Mouse (Mus musculus) kidney, embryonic 16.5 days (tissue): ENCODE results near the gene Sugt1. TPM values are rescaled to one million over a fixed set of nuclear protein-coding genes. Genes with fewer than 3 reads are reported as not detected.
A peak's percentile ranks its signal among the peaks of the same experiment; 100 is the strongest.

Source experiments
- ATAC-seq: fragments of 200-750 bp; cut with Nextera tagmentation; 2 replicates; pipeline ENCODE4 v1.8.0; 2017; ENCODE audit warnings: moderate TSS enrichment; ENCODE audit not compliant: low FRiP score, low TSS enrichment
- H3K27ac ChIP-seq: fragments of 300-500 bp; sonication (generic); 2 replicates; pipeline ENCODE4 v1.5.1; 2014; ENCODE audit warnings: low read length
- H3K27me3 ChIP-seq: fragments of 300-500 bp; sonication (generic); 2 replicates; pipeline ENCODE4 v1.6.1; 2014; ENCODE audit warnings: low read length, control low read depth, mixed read lengths; ENCODE audit not compliant: insufficient read depth
- H3K36me3 ChIP-seq: fragments of 300-500 bp; sonication (generic); 2 replicates; pipeline ENCODE4 v1.6.1; 2014; ENCODE audit warnings: low read length, control low read depth, mixed read lengths; ENCODE audit not compliant: insufficient read depth
- H3K4me1 ChIP-seq: fragments of 300-500 bp; sonication (generic); 2 replicates; pipeline ENCODE4 v1.6.1; 2014; ENCODE audit warnings: low read length, control low read depth, mixed read lengths; ENCODE audit not compliant: insufficient read depth
- H3K4me2 ChIP-seq: fragments of 300-500 bp; sonication (generic); replicated peaks from 2 replicates; pipeline ENCODE4 v1.6.1; 2014; ENCODE audit warnings: low read depth, low read length
- H3K4me3 ChIP-seq: fragments of 300-500 bp; sonication (generic); 2 replicates; pipeline ENCODE4 v1.5.1; 2014; ENCODE audit warnings: mild to moderate bottlenecking, low read length
- H3K9ac ChIP-seq: fragments of 300-500 bp; sonication (generic); replicated peaks from 2 replicates; pipeline ENCODE4 v1.6.1; 2014; ENCODE audit warnings: low read length
- H3K9me3 ChIP-seq: fragments of 300-500 bp; sonication (generic); 2 replicates; pipeline ENCODE4 v1.6.1; 2016; ENCODE audit warnings: low read length, control low read depth
- WGBS: fragments of 180-500 bp; shearing (Covaris S2); extraction: QIAGEN DNeasy Blood & Tissue Kit; methylation state at CpG from one replicate; pipeline ENCODE4 v1.1.7; 2014; 5-methylcytosine and 5-hydroxymethylcytosine counted together
- polyA plus RNA-seq: library from polyadenylated mRNA; unstranded; fragments of >200 nt; fragmentation: Nextera tagmentation; extraction: Ambion mirVana; gene quantifications from 2 replicates; pipeline ENCODE4 v1.2.1, GENCODE M21; 2015

The Sugt1 gene
- polyA plus RNA-seq, 1 experiment from 2014 or later = 114 TPM

DNA sequence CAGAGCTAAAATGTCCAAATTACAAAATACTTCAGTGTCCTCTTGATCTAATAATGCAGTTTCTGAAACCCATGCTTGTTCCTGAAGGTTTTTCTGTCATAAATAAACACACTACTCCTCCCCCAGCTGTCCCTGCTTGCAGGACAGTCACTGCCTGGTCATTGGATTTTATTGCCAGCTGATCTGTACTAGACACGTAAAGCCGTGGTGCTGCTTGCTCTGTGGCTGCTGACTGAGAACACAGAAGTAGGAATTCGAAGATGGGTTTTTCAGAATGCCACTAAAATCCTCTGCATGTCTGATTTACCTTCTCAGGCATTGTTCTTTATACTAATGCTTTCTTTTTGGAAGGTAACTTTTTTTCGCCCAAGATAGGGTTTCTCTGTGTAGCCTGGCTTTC is 49.3 kb downstream of the Sugt1 start:
- H3K4me1 ChIP-seq = no peaks in the 10 kb centered on the region
- 43% methylated on average over 4 of the region's 4 CpGs for WGBS

DNA sequence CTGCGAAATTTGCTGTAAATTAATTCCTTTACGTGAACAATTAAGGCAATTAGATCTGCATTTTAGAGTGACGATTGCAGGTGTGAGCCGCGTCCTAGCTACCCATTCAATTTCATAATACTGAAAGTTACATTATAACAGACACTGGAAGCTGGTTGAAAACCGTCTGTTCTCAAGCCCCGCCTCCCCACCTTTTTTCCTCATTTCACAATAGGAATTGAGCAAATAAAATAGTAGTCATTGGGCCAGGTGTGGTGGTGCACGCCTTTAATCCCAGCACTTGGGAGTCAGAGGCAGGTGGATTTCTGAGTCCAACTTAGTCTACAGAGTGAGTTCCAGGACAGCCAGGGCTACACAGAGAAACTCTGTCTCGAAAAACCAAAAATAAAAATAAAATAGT is 54.6 kb downstream of the Sugt1 start:
- Histone ChIP-seq H3K27me3 (0 out of 2 replicates have a peak, but pooled peaks cover 4% of the 10 kb centered on the region), H3K4me3 (no peak overlapping the region), H3K4me2 (no peak overlapping the region), H3K4me1 (no peaks in the 10 kb centered on the region), H3K27ac (no peak overlapping the region), H3K9me3 (no peaks in the 10 kb centered on the region), H3K36me3 (no peaks in the 10 kb centered on the region), H3K9ac (no peak overlapping the region)
- WGBS = 84% methylated on average over 9 of the region's 9 CpGs
- no peak for ATAC-seq

More for the DNA sequence above, 49.3 kb downstream of the Sugt1 start:
- no peak overlapping the region for H3K9ac ChIP-seq
- no peak overlapping the region for H3K4me2 ChIP-seq
- no peaks in the 10 kb centered on the region for H3K27me3 ChIP-seq
- no peak overlapping the region for H3K27ac ChIP-seq
- H3K4me3 ChIP-seq = no peak overlapping the region
- ATAC-seq = no peak
- peaks cover 3% of the 10 kb centered on the region; the same call in 1 of the 2 replicates for H3K36me3 ChIP-seq
- no peaks in the 10 kb centered on the region for H3K9me3 ChIP-seq

DNA sequence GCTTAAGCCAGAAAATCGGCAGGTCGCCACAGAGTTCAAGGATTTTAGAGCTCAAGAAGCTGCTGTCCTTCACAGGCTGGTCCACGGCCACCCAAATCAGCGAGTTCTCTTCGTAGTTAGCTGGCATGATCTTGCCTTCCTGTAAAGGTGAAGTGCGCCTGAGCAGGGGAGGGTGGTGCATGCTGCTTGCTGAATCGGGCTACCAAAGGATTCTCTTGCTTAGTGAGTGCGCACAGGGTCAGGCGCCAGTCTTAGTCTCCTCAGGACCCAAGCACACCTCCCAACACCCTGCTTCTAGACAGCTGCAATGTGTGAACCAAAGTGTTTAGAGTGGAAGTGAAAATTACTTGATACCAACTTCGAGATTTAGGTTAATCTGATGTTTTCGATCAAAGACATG is 57.9 kb downstream of the Sugt1 start:
- H3K4me2 ChIP-seq = no peak overlapping the region; the same call in 1 of the 2 replicates
- WGBS = 15% methylated on average over 11 of the region's 11 CpGs
- no peak overlapping the region for H3K27ac ChIP-seq
- H3K9ac ChIP-seq = no peak overlapping the region
- peaks cover 5% of the 10 kb centered on the region; the same call in 1 of the 2 replicates for H3K4me1 ChIP-seq
- H3K4me3 ChIP-seq = no peak overlapping the region
- H3K9me3 ChIP-seq = no peaks in the 10 kb centered on the region
- no peaks in the 10 kb centered on the region for H3K36me3 ChIP-seq
- 0 out of 2 replicates have a peak, but pooled peaks cover 4% of the 10 kb centered on the region for H3K27me3 ChIP-seq
- ATAC-seq = no peak

DNA sequence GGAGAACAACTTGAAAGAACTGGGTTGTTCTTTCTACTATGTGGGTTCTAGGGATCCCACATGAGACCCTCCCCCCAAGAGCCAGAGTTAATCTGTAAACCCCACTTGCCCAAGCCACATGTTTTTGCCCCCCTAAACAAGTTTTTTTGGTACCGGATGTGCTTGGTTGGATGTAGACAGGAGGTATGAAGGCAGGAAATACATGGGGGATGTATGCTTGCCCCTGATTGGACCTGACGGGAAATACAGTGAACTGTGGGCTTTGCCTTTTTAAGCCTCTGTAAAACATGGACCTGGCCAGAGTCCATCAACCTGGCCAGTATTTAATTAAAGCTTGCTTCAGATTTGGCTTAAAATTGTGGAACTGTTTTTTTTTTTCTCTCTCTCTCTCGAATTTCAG is 62.2 kb downstream of the Sugt1 start:
- WGBS = 39% methylated on average over 3 of the region's 3 CpGs
- Histone ChIP-seq H3K9ac (no peak overlapping the region), H3K4me2 (no peak overlapping the region), H3K9me3 (no peaks in the 10 kb centered on the region), H3K4me1 (peaks cover 12% of the 10 kb centered on the region), H3K27ac (no peak overlapping the region), H3K27me3 (0 out of 2 replicates have a peak, but pooled peaks cover 4% of the 10 kb centered on the region), H3K36me3 (no peaks in the 10 kb centered on the region), H3K4me3 (no peak overlapping the region)
- no peak for ATAC-seq

DNA sequence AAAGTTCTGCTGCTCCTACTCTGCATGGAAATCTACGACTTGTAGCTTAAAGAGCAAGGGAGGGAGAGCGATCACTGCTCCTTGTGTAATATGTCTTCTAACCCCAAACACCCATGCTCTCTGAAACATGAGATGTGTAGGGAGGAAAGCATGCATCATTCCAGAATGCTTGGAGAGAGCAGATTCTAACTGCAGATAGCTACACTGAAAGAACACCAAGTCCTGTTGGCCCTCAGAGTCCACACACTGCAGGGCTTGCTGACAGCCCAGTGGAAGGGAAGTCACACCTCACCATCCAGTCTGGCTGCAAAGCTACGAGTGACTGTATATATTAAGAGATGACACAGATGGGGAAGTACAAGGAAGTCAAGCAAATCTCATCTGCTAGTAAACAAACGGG is 65.2 kb downstream of the Sugt1 start:
- H3K4me3 ChIP-seq = no peak overlapping the region
- H3K36me3 ChIP-seq = no peaks in the 10 kb centered on the region
- H3K4me1 ChIP-seq = peaks cover 12% of the 10 kb centered on the region
- no peak overlapping the region for H3K9ac ChIP-seq
- peak; percentile 63; the same call in 1 of the 2 replicates for ATAC-seq
- WGBS = 24% methylated on average over 4 of the region's 4 CpGs
- H3K27me3 ChIP-seq = no peaks in the 10 kb centered on the region
- H3K4me2 ChIP-seq = no peak overlapping the region
- no peak overlapping the region for H3K27ac ChIP-seq
- H3K9me3 ChIP-seq = no peaks in the 10 kb centered on the region

DNA sequence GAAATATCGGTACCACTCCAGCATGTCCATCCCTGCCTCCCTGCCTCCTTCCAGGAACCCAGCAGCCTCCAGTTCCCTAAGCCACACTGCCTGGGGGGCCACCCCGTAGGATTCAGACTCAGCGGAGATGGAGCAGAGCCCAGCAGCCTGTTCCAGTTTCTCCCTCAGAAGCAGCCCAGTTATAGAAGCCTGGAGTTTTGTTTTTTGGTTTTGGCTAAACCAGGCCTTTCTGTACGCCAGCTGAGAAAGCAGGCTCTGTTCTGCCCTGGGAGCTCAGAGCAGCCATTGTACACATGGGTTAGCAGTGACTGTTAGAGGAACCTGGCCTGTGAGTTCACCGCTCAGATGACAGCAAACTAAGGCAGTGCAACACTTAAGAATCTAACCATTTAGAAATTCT is 70.8 kb downstream of the Sugt1 start:
- H3K4me2 ChIP-seq = no peak overlapping the region
- no peak overlapping the region for H3K27ac ChIP-seq
- H3K9ac ChIP-seq = no peak overlapping the region
- 68% methylated on average over 5 of the region's 5 CpGs for WGBS
- peaks cover 12% of the 10 kb centered on the region; the same call in 1 of the 2 replicates for H3K4me1 ChIP-seq
- H3K9me3 ChIP-seq = no peaks in the 10 kb centered on the region
- H3K27me3 ChIP-seq = 0 out of 2 replicates have a peak, but pooled peaks cover 3% of the 10 kb centered on the region
- H3K4me3 ChIP-seq = no peak overlapping the region
- no peak for ATAC-seq
- no peaks in the 10 kb centered on the region for H3K36me3 ChIP-seq

DNA sequence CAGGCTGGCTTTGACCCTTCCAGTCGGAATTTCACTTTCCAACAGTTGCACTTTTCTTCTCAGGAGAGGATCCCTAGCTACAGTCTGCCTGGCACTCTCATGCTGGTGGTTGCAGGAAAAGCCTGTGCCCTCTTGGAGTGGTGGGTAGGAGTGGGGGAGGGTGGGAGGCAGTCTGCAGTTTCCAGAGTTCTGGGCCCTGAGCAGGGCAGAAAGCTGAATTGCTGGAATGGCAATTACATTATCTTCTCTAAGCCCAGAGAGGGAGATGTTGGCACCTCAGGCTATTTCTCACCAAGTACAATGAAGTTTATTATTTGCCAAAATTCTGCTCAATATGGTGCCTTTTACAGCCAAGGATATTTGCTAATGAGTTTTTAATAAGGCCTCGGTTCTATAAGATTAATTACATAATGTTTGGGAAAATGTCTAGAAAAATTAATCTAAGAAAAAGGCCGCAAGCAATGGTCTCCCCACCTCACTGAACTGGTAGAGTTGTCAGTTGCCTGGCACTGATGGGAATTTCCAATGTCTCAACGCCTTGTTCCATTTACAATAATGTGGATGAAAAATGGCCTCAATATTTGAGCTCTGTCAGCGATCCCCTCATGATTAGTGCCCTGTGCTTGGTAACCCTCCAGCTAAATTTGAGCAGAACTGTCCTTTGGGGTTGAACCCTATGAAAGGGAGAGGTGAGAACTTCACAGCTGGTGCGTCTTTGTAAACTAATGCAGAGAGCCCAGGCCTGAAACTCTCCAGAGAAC is 71.4 kb downstream of the Sugt1 start:
- H3K4me2 ChIP-seq = no peak overlapping the region
- ATAC-seq = no peak
- H3K36me3 ChIP-seq = no peaks in the 10 kb centered on the region
- no peak overlapping the region for H3K9ac ChIP-seq
- 0 out of 2 replicates have a peak, but pooled peaks cover 3% of the 10 kb centered on the region for H3K27me3 ChIP-seq
- no peak overlapping the region for H3K4me3 ChIP-seq
- no peaks in the 10 kb centered on the region for H3K9me3 ChIP-seq
- H3K4me1 ChIP-seq = peaks cover 12% of the 10 kb centered on the region; the same call in 1 of the 2 replicates
- H3K27ac ChIP-seq = no peak overlapping the region
- whole genome bisulfite sequencing = 86% methylated on average over 6 of the region's 6 CpGs

DNA sequence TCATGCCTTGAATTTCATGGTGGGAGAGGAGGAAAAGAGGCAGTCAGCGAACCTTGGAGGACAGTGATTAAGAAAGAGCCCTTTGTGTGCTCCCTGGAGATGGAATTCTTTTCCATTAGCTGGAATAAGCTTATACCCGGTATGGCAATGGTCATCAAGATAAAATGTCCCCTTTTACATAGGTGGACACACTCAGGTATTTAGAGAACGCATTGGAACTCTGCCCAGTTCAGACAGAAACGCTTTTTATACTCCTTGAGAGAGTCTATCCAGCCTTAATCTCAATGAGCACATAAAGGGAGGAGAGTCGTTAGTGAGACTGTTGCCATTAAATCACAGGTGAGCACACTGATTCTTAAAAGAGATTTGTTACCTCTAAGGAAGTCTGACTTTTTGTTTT is 73.0 kb downstream of the Sugt1 start:
- no peaks in the 10 kb centered on the region for H3K36me3 ChIP-seq
- 0 out of 2 replicates have a peak, but pooled peaks cover 3% of the 10 kb centered on the region for H3K27me3 ChIP-seq
- no peak overlapping the region for H3K9ac ChIP-seq
- no peak overlapping the region for H3K27ac ChIP-seq
- peak; percentile 52; the same call in 1 of the 2 replicates for ATAC-seq
- H3K4me3 ChIP-seq = no peak overlapping the region
- 37% methylated on average over 5 of the region's 5 CpGs for WGBS
- peaks cover 12% of the 10 kb centered on the region; the same call in 1 of the 2 replicates for H3K4me1 ChIP-seq
- H3K9me3 ChIP-seq = no peaks in the 10 kb centered on the region
- no peak overlapping the region for H3K4me2 ChIP-seq

DNA sequence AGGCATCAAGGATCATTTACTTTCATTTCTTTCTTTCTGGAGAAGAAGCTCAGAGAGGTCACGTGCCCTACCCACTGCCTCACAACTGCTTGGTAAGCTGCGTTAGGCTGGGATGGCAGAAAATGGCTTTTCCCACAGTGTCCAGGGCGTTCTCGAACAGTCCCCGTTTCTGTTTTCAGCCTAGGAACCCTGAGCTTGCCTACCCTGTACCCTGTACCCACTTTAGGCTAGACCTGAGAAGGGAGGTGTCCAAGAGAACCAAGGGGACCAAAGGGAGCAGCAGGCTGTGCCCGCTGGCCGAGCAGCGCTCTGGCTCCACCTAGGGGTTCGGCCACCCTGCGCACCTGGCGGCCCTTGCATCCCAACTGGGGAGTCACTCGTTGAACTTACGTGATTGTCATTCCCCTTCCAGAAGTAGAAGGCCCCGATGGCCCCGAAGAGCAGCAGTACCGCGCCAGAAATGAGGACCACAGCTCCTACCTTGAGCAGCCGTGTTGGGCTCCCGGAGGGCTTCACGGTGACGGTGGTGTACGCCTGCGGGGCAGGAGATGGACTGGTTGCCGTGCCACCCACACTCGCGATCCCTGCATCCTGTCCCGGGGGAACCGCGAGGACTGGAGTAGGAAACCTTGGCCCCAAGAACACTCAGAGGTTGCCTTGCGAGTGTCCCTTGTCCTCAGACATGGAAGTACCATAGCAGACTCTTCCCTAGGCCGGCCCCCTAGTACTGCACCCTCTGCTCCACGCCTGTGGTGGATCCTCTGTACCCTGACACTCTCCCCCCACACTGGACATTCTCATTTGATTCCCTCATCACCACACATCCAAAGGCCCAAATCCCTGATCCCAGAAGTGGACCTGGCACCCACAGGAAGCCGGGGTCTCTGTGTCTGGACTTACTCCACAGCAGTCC is 73.8 kb downstream of the Sugt1 start:
- Histone ChIP-seq H3K4me1 (peaks cover 12% of the 10 kb centered on the region; the same call in 1 of the 2 replicates), H3K9ac (peak overlapping the region; percentile 31), H3K9me3 (no peaks in the 10 kb centered on the region), H3K27me3 (0 out of 2 replicates have a peak, but pooled peaks cover 3% of the 10 kb centered on the region), H3K27ac (no peak overlapping the region), H3K4me2 (peak overlapping the region; percentile 51), H3K4me3 (peak overlapping the region; percentile 33), H3K36me3 (no peaks in the 10 kb centered on the region)
- WGBS = 14% methylated on average over 33 of the region's 33 CpGs
- peak; percentile 92 for ATAC-seq
